Mouse (Mus musculus) small intestine, adult 2 months (tissue): ENCODE data around the gene Oxsr1. TPM values are rescaled to one million over a fixed set of nuclear protein-coding genes. Genes with fewer than 3 reads are reported as not detected.

Experiments
- H3K27ac ChIP-seq: fragments of 200-500 bp; 2 replicates; pipeline ENCODE4 v1.5.1; 2012; ENCODE audit warnings: low read depth, low read length, control low read depth, inconsistent platforms; ENCODE audit not compliant: insufficient read depth
- H3K27me3 ChIP-seq: fragments of 200-500 bp; 2 replicates; pipeline ENCODE4 v1.6.1; 2012; ENCODE audit warnings: mild to moderate bottlenecking, moderate library complexity, low read length, inconsistent platforms; ENCODE audit not compliant: control insufficient read depth, insufficient read depth
- H3K36me3 ChIP-seq: fragments of 200-500 bp; 2 replicates; pipeline ENCODE4 v1.6.1; 2012; ENCODE audit warnings: mild to moderate bottlenecking, low read length, control low read depth, inconsistent platforms; ENCODE audit not compliant: control insufficient read depth, insufficient read depth
- H3K4me1 ChIP-seq: fragments of 200-500 bp; 2 replicates; pipeline ENCODE4 v1.6.1; 2012; ENCODE audit warnings: low read length, inconsistent platforms, mixed read lengths; ENCODE audit not compliant: control insufficient read depth, insufficient read depth, insufficient read length
- H3K4me3 ChIP-seq: fragments of 200-500 bp; 2 replicates; pipeline ENCODE4 v1.5.1; 2012; ENCODE audit warnings: low read depth, mild to moderate bottlenecking, control low read depth, inconsistent platforms, low read length, moderate library complexity
- CTCF ChIP-seq: fragments of 200-500 bp; IDR thresholded peaks from 2 replicates; pipeline ENCODE4 v1.5.1; 2012; ENCODE audit warnings: low read depth, mild to moderate bottlenecking, control low read depth, inconsistent platforms, low read length, moderate library complexity, mixed read lengths; ENCODE audit not compliant: insufficient replicate concordance, insufficient read length; ENCODE audit errors: extremely low read depth
- POLR2A ChIP-seq: fragments of 200-500 bp; IDR thresholded peaks from 2 replicates; pipeline ENCODE4 v1.6.1; 2012; ENCODE audit warnings: low read depth, mild to moderate bottlenecking, control low read depth, inconsistent platforms, low read length, moderate library complexity
- WGBS: fragments of 180-500 bp; shearing (Covaris S2); methylation state at CpG from one replicate; pipeline ENCODE4 v1.1.7; 2018; 5-methylcytosine and 5-hydroxymethylcytosine counted together
- polyA plus RNA-seq: library from polyadenylated mRNA; depleted of rRNA; stranded (reverse); fragments of >200 nt; gene quantifications from 2 replicates; pipeline ENCODE4 v1.2.3, GENCODE M21; 2012

The Oxsr1 gene
- polyA plus RNA-seq, 1 experiment: 11.5 TPM

- H3K27ac ChIP-seq: no peak overlapping the region
- WGBS: 16% methylated on average over 9 of the region's 9 CpGs
- H3K36me3 ChIP-seq: no peaks in the 10 kb centered on the region
- peaks cover 5% of the 10 kb centered on the region; the same call in 1 of the 2 replicates for H3K4me1 ChIP-seq
- peak overlapping the region; percentile 78 for H3K4me3 ChIP-seq
- H3K27me3 ChIP-seq: no peaks in the 10 kb centered on the region
- TF ChIP-seq POLR2A (no peak), CTCF (no peak)
Measured at GRCm38 (mm10) chr9:119358058-119358429, 35.8 kb upstream of the Oxsr1 start.

GRCm38 (mm10) chr9:119357331-119358057, 35.3 kb upstream of the Oxsr1 start, which contains the start of gene Xylb:
TSS of gene Xylb (plus strand) at chr9:119357381.
- TF ChIP-seq CTCF (peak; percentile 79), POLR2A (peak; percentile 57; the same call in 1 of the 2 replicates)
- 1% methylated on average over 65 of the region's 65 CpGs for WGBS
- no peak within 1 kb of the TSS for H3K27ac ChIP-seq
- H3K4me1 ChIP-seq: peaks cover 2% of the 10 kb centered on the region; the same call in 1 of the 2 replicates
- H3K36me3 ChIP-seq: no peaks in the 10 kb centered on the region
- peak within 1 kb of the TSS; percentile 78 for H3K4me3 ChIP-seq
- no peaks in the 10 kb centered on the region for H3K27me3 ChIP-seq

GRCm38 (mm10) chr9:119355943-119356342, 33.7 kb upstream of the Oxsr1 start:
- TF ChIP-seq POLR2A: no peak
- TF ChIP-seq CTCF: no peak
- no peak overlapping the region for H3K4me3 ChIP-seq
- H3K36me3 ChIP-seq: peaks cover 7% of the 10 kb centered on the region
- H3K27ac ChIP-seq: no peak overlapping the region
- 84% methylated on average over 6 of the region's 6 CpGs for WGBS
- H3K4me1 ChIP-seq: peaks cover 2% of the 10 kb centered on the region; the same call in 1 of the 2 replicates
- H3K27me3 ChIP-seq: no peaks in the 10 kb centered on the region

GRCm38 (mm10) chr9:119353926-119354325, 31.7 kb upstream of the Oxsr1 start:
- no peak for TF ChIP-seq CTCF
- TF ChIP-seq POLR2A: no peak
- H3K36me3 ChIP-seq: peaks cover 19% of the 10 kb centered on the region
- H3K27me3 ChIP-seq: no peaks in the 10 kb centered on the region
- H3K4me3 ChIP-seq: no peak overlapping the region
- peaks cover 2% of the 10 kb centered on the region; the same call in 1 of the 2 replicates for H3K4me1 ChIP-seq
- H3K27ac ChIP-seq: no peak overlapping the region
- WGBS: 71% methylated on average over 6 of the region's 6 CpGs

DNA sequence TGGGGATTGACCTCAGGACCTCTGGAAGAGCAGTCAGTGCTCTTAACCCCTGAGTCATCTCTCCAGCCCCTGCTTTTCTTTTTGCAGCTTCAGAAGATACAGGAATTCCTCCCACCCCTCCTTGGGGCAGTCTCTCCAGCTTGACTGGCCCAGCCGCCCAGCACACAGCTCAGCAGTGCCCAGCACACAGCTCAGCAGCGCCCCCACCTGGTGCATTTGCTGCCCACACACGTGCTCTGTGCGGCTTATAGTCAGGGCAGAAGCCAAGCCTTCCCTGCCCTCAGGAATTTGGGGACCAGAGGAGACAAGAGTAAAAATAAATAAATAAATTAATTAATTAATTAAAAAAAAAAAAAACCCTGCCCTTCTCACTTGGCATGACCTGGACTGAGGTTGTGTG, 29.8 kb upstream of the Oxsr1 start:
- no peak overlapping the region for H3K4me3 ChIP-seq
- H3K36me3 ChIP-seq: peaks cover 34% of the 10 kb centered on the region
- H3K27ac ChIP-seq: no peak overlapping the region
- H3K27me3 ChIP-seq: no peaks in the 10 kb centered on the region
- no peaks in the 10 kb centered on the region for H3K4me1 ChIP-seq
- 25% methylated on average over 4 of the region's 4 CpGs for WGBS
- TF ChIP-seq CTCF: peak; percentile 78
- TF ChIP-seq POLR2A: no peak

DNA sequence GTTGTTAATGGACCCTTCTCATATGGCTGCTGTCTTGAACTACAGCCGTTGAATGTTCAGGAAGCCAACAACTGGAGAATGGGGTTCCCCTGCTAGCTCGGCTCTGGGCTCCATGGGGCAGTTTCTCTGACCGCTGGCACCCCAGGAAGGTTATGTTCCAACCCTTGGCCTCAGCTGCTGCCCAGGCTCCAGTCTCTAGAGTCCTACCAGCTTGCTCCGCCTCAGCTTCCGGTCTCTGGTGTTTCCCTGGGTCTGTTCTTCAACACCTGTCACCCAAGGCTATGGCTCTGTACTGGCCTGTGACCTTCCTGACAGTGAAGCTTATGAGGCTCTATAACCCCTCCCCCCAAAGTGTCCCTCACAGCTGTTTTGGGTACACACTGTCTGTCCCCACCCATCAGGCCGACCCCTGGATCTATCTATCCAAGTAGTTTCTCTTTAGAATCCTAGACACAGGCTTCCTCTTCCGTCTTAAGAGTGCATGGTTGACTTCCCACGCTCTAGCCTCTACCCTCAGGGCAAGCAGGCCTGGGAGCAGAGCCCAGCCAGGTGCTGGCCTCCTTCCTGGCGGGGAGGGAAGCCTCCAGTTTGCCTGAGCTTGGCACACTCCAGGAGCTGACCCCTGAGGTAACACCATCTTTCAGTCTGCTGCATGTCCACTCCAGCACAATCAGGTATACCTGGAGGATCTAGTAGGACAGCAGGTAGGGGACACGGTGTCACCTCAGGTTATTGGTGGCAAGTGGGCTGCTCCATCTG, 28.9 kb upstream of the Oxsr1 start:
- WGBS: 85% methylated on average over 10 of the region's 10 CpGs
- no peak overlapping the region for H3K27ac ChIP-seq

GRCm38 (mm10) chr9:119350531-119350930, 28.3 kb upstream of the Oxsr1 start:
- 71% methylated on average over 3 of the region's 3 CpGs for WGBS

More for the DNA sequence above, 28.9 kb upstream of the Oxsr1 start:
- TF ChIP-seq CTCF: no peak
- no peak for TF ChIP-seq POLR2A
- peaks cover 41% of the 10 kb centered on the region for H3K36me3 ChIP-seq
- no peak overlapping the region for H3K4me3 ChIP-seq
- no peaks in the 10 kb centered on the region for H3K27me3 ChIP-seq
- no peaks in the 10 kb centered on the region for H3K4me1 ChIP-seq

More at GRCm38 (mm10) chr9:119350531-119350930, 28.3 kb upstream of the Oxsr1 start:
- Histone ChIP-seq H3K4me1 (no peaks in the 10 kb centered on the region), H3K27me3 (no peaks in the 10 kb centered on the region), H3K27ac (no peak overlapping the region), H3K36me3 (peaks cover 47% of the 10 kb centered on the region), H3K4me3 (no peak overlapping the region)
- no peak for TF ChIP-seq CTCF
- no peak for TF ChIP-seq POLR2A
